ENCODE assay signal across 12 mouse cellular contexts in genomic region chr6:134261904-134262303, GRCm38 (mm10).
DNase-seq lines count a peak whose midpoint lies in the region; ATAC-seq and TF ChIP-seq lines count a peak whose summit lies in the region.
"Had no signal": no experiment of that assay in that cellular context is flagged by ENCODE, and none has a peak within 500 bp of the region (broad histone marks: within the 10 kb centered on the region; RNA-seq: fewer than 3 reads in every experiment).

No protein-coding gene starts in this region.

- H3K4me2 ChIP-seq in heart, embryonic 16.5 days (ENCODE audit: low read depth, low read length), result no peak overlapping the region
- no peak overlapping the region for H3K4me2 ChIP-seq in hindbrain, embryonic 12.5 days (replicated peaks)
- H3K4me2 ChIP-seq in forebrain, embryonic 14.5 days (ENCODE audit: low read length), result no peak overlapping the region
- H3K4me2 ChIP-seq: neural tube, embryonic 13.5 days had no signal

- no peak overlapping the region for H3K9ac ChIP-seq in heart, adult 2 months (ENCODE audit: low read depth, low read length)
- no peak overlapping the region for H3K9ac ChIP-seq in heart, embryonic 16.5 days (ENCODE audit: low read length)
- H3K9ac ChIP-seq in hindbrain, embryonic 12.5 days, result no peak overlapping the region
- H3K9ac ChIP-seq in forebrain, embryonic 14.5 days (ENCODE audit: low read length), result no peak overlapping the region
- H3K9ac ChIP-seq: neural tube, embryonic 13.5 days had no signal

- no peak overlapping the region for H3K4me3 ChIP-seq in heart, adult 2 months
- no peak overlapping the region for H3K4me3 ChIP-seq in heart, embryonic 16.5 days (ENCODE audit: low read length)
- no peak overlapping the region for H3K4me3 ChIP-seq in olfactory bulb, adult 2 months (ENCODE audit: insufficient read depth, low read depth, low read length)
- no peak overlapping the region for H3K4me3 ChIP-seq in hindbrain, embryonic 12.5 days
- no peak overlapping the region for H3K4me3 ChIP-seq in forebrain, embryonic 14.5 days (ENCODE audit: low read depth, low read length)
- H3K4me3 ChIP-seq: limb, embryonic 10.5 days; midbrain, embryonic 10.5 days; neural tube, embryonic 13.5 days had no signal

- peaks cover 15% of the 10 kb centered on the region for H3K36me3 ChIP-seq in heart, adult 2 months (ENCODE audit: control insufficient read depth, insufficient read depth, low read length)
- peaks cover 51% of the 10 kb centered on the region for H3K36me3 ChIP-seq in heart, embryonic 16.5 days (ENCODE audit: control insufficient read depth, insufficient read depth)
- H3K36me3 ChIP-seq in hindbrain, embryonic 12.5 days, result peaks cover 45% of the 10 kb centered on the region
- H3K36me3 ChIP-seq in forebrain, embryonic 14.5 days (ENCODE audit: control insufficient read depth, insufficient read depth, low read length), result peaks cover 3% of the 10 kb centered on the region

- peak in 1 of 2 experiments; percentile 51 for DNase-seq in heart, adult 2 months
- DNase-seq in heart, postnatal 36 days, result no peak
- peak; percentile 43 to 64 for DNase-seq in adrenal gland, adult 18-20 months (ENCODE audit: low spot score in 2 of 2)
- no peak for DNase-seq in right cerebral cortex, postnatal 36 days (ENCODE audit: low spot score in 2 of 2)
- DNase-seq in forebrain, embryonic 14.5 days (ENCODE audit: low spot score), result no peak
- DNase-seq: cerebellum, postnatal 10 days had no signal

- H3K27ac ChIP-seq in heart, adult 2 months, result peak overlapping the region; percentile 43
- peak overlapping the region; percentile 75 for H3K27ac ChIP-seq in heart, embryonic 16.5 days (ENCODE audit: low read length)
- H3K27ac ChIP-seq in olfactory bulb, adult 2 months (ENCODE audit: insufficient read depth, low read depth, low read length), result 0 out of 2 replicates have a peak overlapping the region, but pooled peaks have one; percentile 20
- no peak overlapping the region for H3K27ac ChIP-seq in hindbrain, embryonic 12.5 days
- H3K27ac ChIP-seq in forebrain, embryonic 14.5 days (ENCODE audit: low read depth, low read length), result no peak overlapping the region
- H3K27ac ChIP-seq: limb, embryonic 10.5 days; midbrain, embryonic 10.5 days had no signal

- TF ChIP-seq CTCF in heart, adult 2 months (IDR thresholded peaks at IDR 0.05), result no peak
- TF ChIP-seq CTCF in olfactory bulb, adult 2 months (IDR thresholded peaks at IDR 0.05; ENCODE audit: insufficient read depth, low read depth, low read length), result no peak

- no peak for TF ChIP-seq EP300 in heart, adult 2 months (IDR thresholded peaks at IDR 0.05; ENCODE audit: insufficient read depth, low read depth, low read length)

- H3K79me2 ChIP-seq in heart, adult 2 months (replicated peaks; ENCODE audit: control insufficient read depth, insufficient read depth, low read length), result no peaks in the 10 kb centered on the region

- ATAC-seq in heart, embryonic 16.5 days (replicated peaks; ENCODE audit: extremely low read depth, insufficient read depth, low FRiP score), result no peak
- ATAC-seq in hindbrain, embryonic 12.5 days (ENCODE audit: low FRiP score), result no peak
- no peak for ATAC-seq in forebrain, embryonic 14.5 days

- intact Hi-C loops in heart, adult 2 months (cut with DNase I), result no loop called here
- intact Hi-C loops in heart, postnatal 36 days (cut with DNase I), result loop anchor here (5.0 kb wide), 1 partner anchor 225 kb away; the partner anchor contains the start of gene Etv6

- peaks cover 12% of the 10 kb centered on the region for H3K9me3 ChIP-seq in heart, embryonic 16.5 days (replicated peaks; ENCODE audit: control insufficient read depth, low read length)
- H3K9me3 ChIP-seq in hindbrain, embryonic 12.5 days (replicated peaks), result peaks cover 9% of the 10 kb centered on the region
- peaks cover 5% of the 10 kb centered on the region; the same call in 1 of the 2 replicates for H3K9me3 ChIP-seq in forebrain, embryonic 14.5 days (replicated peaks; ENCODE audit: control insufficient read depth, low read length)
- H3K9me3 ChIP-seq: limb, embryonic 10.5 days; neural tube, embryonic 13.5 days had no signal

- WGBS in heart, adult 2 months, result 47% methylated on average over 3 of the region's 3 CpGs
- 63% methylated on average over 3 of the region's 3 CpGs for WGBS in heart, embryonic 16.5 days
- WGBS in olfactory bulb, adult 2 months, result 64% methylated on average over 3 of the region's 3 CpGs
- 90% methylated on average over 3 of the region's 3 CpGs for WGBS in hindbrain, embryonic 12.5 days
- WGBS in forebrain, embryonic 14.5 days, result 86% methylated on average over 3 of the region's 3 CpGs

- TF ChIP-seq POLR2A in heart, adult 2 months (IDR thresholded peaks at IDR 0.05; ENCODE audit: insufficient read depth, low read depth, low read length), result no peak
- TF ChIP-seq POLR2A in olfactory bulb, adult 2 months (IDR thresholded peaks at IDR 0.05; ENCODE audit: insufficient read depth, low read depth, low read length), result no peak

- no peaks in the 10 kb centered on the region for H3K27me3 ChIP-seq in heart, adult 2 months (ENCODE audit: control insufficient read depth, insufficient read depth, low read length)
- H3K27me3 ChIP-seq in heart, embryonic 16.5 days (ENCODE audit: control insufficient read depth, insufficient read depth, low read length), result no peaks in the 10 kb centered on the region
- no peaks in the 10 kb centered on the region for H3K27me3 ChIP-seq in hindbrain, embryonic 12.5 days
- no peaks in the 10 kb centered on the region for H3K27me3 ChIP-seq in forebrain, embryonic 14.5 days (replicated peaks; ENCODE audit: control insufficient read depth, insufficient read depth, low read length)
- H3K27me3 ChIP-seq: neural tube, embryonic 13.5 days had no signal

- H3K4me1 ChIP-seq in heart, adult 2 months (ENCODE audit: control insufficient read depth, insufficient read depth, low read length), result peaks cover 10% of the 10 kb centered on the region
- peaks cover 8% of the 10 kb centered on the region for H3K4me1 ChIP-seq in heart, embryonic 16.5 days (ENCODE audit: control insufficient read depth, insufficient read depth, low read length)
- H3K4me1 ChIP-seq in olfactory bulb, adult 2 months (ENCODE audit: control insufficient read depth, insufficient read depth, low read length), result no peaks in the 10 kb centered on the region
- H3K4me1 ChIP-seq in hindbrain, embryonic 12.5 days, result no peaks in the 10 kb centered on the region
- no peaks in the 10 kb centered on the region for H3K4me1 ChIP-seq in forebrain, embryonic 14.5 days (ENCODE audit: control insufficient read depth, insufficient read depth, low read length)
- H3K4me1 ChIP-seq: limb, embryonic 10.5 days; neural tube, embryonic 13.5 days had no signal

Comparison
In these comparisons a context has a peak if more than half of its experiments do, and no peak if none do; other contexts are left out.
1. DNase-seq: peak in adrenal gland, adult 18-20 months (2 of 2); none in heart, postnatal 36 days (0 of 2), right cerebral cortex, postnatal 36 days (0 of 2) and forebrain, embryonic 14.5 days (single experiment).
2. H3K27ac ChIP-seq: peak in heart, adult 2 months (single experiment), heart, embryonic 16.5 days (single experiment) and olfactory bulb, adult 2 months (single experiment); none in hindbrain, embryonic 12.5 days (single experiment) and forebrain, embryonic 14.5 days (single experiment).